Mouse (Mus musculus) cerebellum, postnatal 10 days (tissue): Measurements from ENCODE around the gene Xpc.
"Not testable (repeated sequence)": the region's sequence is repeated elsewhere in the genome, so short reads cannot be mapped to it uniquely, and the experiment has no call there.

Experiments used
- DNase-seq, 2 experiments: peaks; one replicate each; pipeline ENCODE4 v3.0.0; 2021; ENCODE audit warnings: mixed read lengths in 2 of 2

Gene Xpc

GRCm38 (mm10) chr6:91471427-91471826 is 44.3 kb downstream of the Xpc start:
- DNase-seq = not testable (repeated sequence)

GRCm38 (mm10) chr6:91470712-91471111 is 45.0 kb downstream of the Xpc start:
- DNase-seq = no peak

- DNase-seq = no peak
Measured at GRCm38 (mm10) chr6:91467106-91467505, 48.6 kb downstream of the Xpc start.

GRCm38 (mm10) chr6:91465756-91466155 is 49.9 kb downstream of the Xpc start:
- DNase-seq = no peak

- no peak for DNase-seq
Measured at GRCm38 (mm10) chr6:91459471-91459870, 56.2 kb downstream of the Xpc start.

- DNase-seq = no peak
Measured at GRCm38 (mm10) chr6:91454546-91454945, 61.1 kb downstream of the Xpc start.

- DNase-seq = no peak
Measured at GRCm38 (mm10) chr6:91452056-91452455, 63.6 kb downstream of the Xpc start.

- no peak for DNase-seq
Measured at GRCm38 (mm10) chr6:91449472-91450225, 66.0 kb downstream of the Xpc start.

- no peak for DNase-seq
Measured at GRCm38 (mm10) chr6:91445316-91445715, 70.4 kb downstream of the Xpc start.

- DNase-seq = no peak
Measured at GRCm38 (mm10) chr6:91441145-91441662, 74.5 kb downstream of the Xpc start.

- DNase-seq = peak; percentile 99
Measured at GRCm38 (mm10) chr6:91440474-91441144, 75.1 kb downstream of the Xpc start.
